Mouse (Mus musculus): ENCODE data around the gene Paqr7. TPM values are rescaled to one million over a fixed set of nuclear protein-coding genes. Genes with fewer than 3 reads are reported as not detected.
A peak's percentile ranks its signal among the peaks of the same experiment; 100 is the strongest.

The Paqr7 gene
- total and polyA plus RNA-seq, 3 experiments = 9.2 to 14.8 (median 10.3) TPM

GRCm38 (mm10) chr4:134519281-134519680 is 22.8 kb downstream of the Paqr7 start:
- peaks cover 83% of the 10 kb centered on the region for H3K36me3 ChIP-seq (replicated peaks)
- ATAC-seq (ENCODE audit: extremely low read depth, insufficient number of reproducible peaks, low FRiP score, poor library complexity, severe bottlenecking) (no peak), DNase-seq (ENCODE audit: low spot score) (no peak)
- H3K9me3 ChIP-seq (replicated peaks) = no peaks in the 10 kb centered on the region
- no peak overlapping the region for H3K4me3 ChIP-seq (ENCODE audit: low read depth, low read length)
- TF ChIP-seq GATA2 (IDR thresholded peaks at IDR 0.05; ENCODE audit: borderline replicate concordance, low read depth, low read length) (no peak), GATA1 (IDR thresholded peaks at IDR 0.05; ENCODE audit: borderline replicate concordance, low read length) (no peak), CTCF (IDR thresholded peaks at IDR 0.05; ENCODE audit: low read depth, low read length) (no peak), POLR2AphosphoS5 (IDR thresholded peaks at IDR 0.05; ENCODE audit: insufficient replicate concordance, low read depth, low read length) (no peak), TAL1 (conservative IDR thresholded peaks at IDR 0.05; ENCODE audit: low read depth, low read length) (no peak)
- H3K27me3 ChIP-seq (ENCODE audit: insufficient read depth, low read length) = no peaks in the 10 kb centered on the region
- H3K4me1 ChIP-seq (ENCODE audit: insufficient read depth, low read depth, low read length) = peaks cover 48% of the 10 kb centered on the region

DNA sequence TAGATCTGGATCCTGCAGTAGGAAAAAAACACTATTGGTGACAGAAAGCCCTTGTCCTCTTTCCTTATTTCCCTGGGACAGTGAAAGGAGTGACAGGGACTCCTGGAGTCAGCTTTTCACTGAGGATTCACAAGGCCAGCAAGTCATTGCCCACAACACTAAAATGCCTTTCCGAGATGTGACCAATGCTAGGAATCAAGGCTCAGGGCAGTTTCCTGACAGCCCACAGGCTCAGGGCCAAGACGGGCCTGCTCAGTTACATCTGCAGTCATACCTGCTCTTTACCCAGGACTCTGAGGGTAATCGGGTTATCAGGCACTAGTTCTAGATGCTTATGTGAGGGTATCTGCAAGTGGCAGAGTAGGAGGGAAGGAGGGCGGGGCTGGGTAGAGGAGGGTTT is 26.9 kb downstream of the Paqr7 start:
- Histone ChIP-seq H3K27me3 (ENCODE audit: insufficient read depth, low read length) (no peaks in the 10 kb centered on the region), H3K36me3 (replicated peaks) (peaks cover 90% of the 10 kb centered on the region), H3K9me3 (replicated peaks) (no peaks in the 10 kb centered on the region), H3K4me1 (ENCODE audit: insufficient read depth, low read depth, low read length) (peaks cover 32% of the 10 kb centered on the region), H3K4me3 (ENCODE audit: low read depth, low read length) (no peak overlapping the region)
- no peak for ATAC-seq (ENCODE audit: extremely low read depth, insufficient number of reproducible peaks, low FRiP score, poor library complexity, severe bottlenecking)
- TF ChIP-seq GATA1 (IDR thresholded peaks at IDR 0.05; ENCODE audit: borderline replicate concordance, low read length) (no peak), GATA2 (IDR thresholded peaks at IDR 0.05; ENCODE audit: borderline replicate concordance, low read depth, low read length) (no peak)
- DNase-seq (ENCODE audit: low spot score) = no peak

GRCm38 (mm10) chr4:134525806-134526205 is 29.3 kb downstream of the Paqr7 start:
- DNase-seq (ENCODE audit: low spot score) = no peak
- TF ChIP-seq POLR2AphosphoS5 (IDR thresholded peaks at IDR 0.05; ENCODE audit: insufficient replicate concordance, low read depth, low read length) = no peak
- Histone ChIP-seq H3K4me3 (ENCODE audit: low read depth, low read length) (no peak overlapping the region), H3K9me3 (replicated peaks) (no peaks in the 10 kb centered on the region), H3K27me3 (ENCODE audit: insufficient read depth, low read length) (no peaks in the 10 kb centered on the region), H3K36me3 (replicated peaks) (peaks cover 94% of the 10 kb centered on the region), H3K4me1 (ENCODE audit: insufficient read depth, low read depth, low read length) (peaks cover 32% of the 10 kb centered on the region)
- no peak for ATAC-seq (ENCODE audit: extremely low read depth, insufficient number of reproducible peaks, low FRiP score, poor library complexity, severe bottlenecking)

DNA sequence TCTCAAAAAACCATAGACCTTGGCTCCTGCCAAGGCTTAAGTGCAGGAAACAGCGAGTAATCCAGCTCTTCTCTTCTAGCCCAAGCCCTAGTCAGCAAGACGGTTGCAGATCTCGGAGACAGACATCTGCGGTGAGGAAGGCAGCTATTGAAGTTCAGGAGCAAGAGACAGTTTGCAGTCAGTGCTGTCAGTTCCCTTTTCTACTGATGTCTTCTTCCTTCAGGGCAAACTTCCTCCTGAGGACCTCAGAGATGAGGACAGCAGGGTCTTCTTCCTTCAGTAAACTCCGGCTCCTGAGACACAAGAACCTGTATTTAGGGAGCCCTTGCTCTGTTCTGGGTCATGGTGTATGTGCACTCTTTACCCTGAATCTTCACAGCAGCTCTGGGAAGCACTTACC is 29.7 kb downstream of the Paqr7 start:
- Histone ChIP-seq H3K4me1 (ENCODE audit: insufficient read depth, low read depth, low read length) (peaks cover 32% of the 10 kb centered on the region), H3K4me3 (ENCODE audit: low read depth, low read length) (no peak overlapping the region), H3K9me3 (replicated peaks) (no peaks in the 10 kb centered on the region), H3K27me3 (ENCODE audit: insufficient read depth, low read length) (no peaks in the 10 kb centered on the region), H3K36me3 (replicated peaks) (peaks cover 95% of the 10 kb centered on the region)
- DNase-seq (ENCODE audit: low spot score) (no peak), ATAC-seq (ENCODE audit: extremely low read depth, insufficient number of reproducible peaks, low FRiP score, poor library complexity, severe bottlenecking) (no peak)
- TF ChIP-seq CTCF (IDR thresholded peaks at IDR 0.05; ENCODE audit: low read depth, low read length) (no peak), POLR2AphosphoS5 (IDR thresholded peaks at IDR 0.05; ENCODE audit: insufficient replicate concordance, low read depth, low read length) (no peak), GATA2 (IDR thresholded peaks at IDR 0.05; ENCODE audit: borderline replicate concordance, low read depth, low read length) (no peak), TAL1 (conservative IDR thresholded peaks at IDR 0.05; ENCODE audit: low read depth, low read length) (no peak), GATA1 (IDR thresholded peaks at IDR 0.05; ENCODE audit: borderline replicate concordance, low read length) (no peak)

DNA sequence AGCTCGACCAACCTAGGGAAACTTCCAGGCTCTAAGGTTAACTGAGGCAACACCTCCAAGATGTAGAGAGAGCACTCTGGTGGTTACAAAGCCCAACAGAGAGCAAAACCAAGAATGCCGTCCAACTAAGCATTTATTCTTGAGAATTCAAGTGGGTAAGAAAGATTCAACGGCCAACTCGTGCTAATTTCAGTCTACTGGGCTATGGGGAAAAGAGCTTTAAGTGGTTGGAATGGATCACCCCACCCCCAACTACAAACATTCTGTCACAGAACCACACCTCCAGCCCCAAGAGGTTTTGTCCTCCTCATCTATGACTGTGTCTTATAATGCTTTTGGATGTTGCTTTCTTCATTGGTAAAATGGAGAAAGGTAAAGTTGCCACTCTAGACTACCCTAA is 36.4 kb downstream of the Paqr7 start:
- DNase-seq (ENCODE audit: low spot score) = no peak
- ATAC-seq (ENCODE audit: extremely low read depth, insufficient number of reproducible peaks, low FRiP score, poor library complexity, severe bottlenecking) = no peak
- peaks cover 34% of the 10 kb centered on the region for H3K4me1 ChIP-seq (ENCODE audit: insufficient read depth, low read depth, low read length)

GRCm38 (mm10) chr4:134533421-134533820 is 36.9 kb downstream of the Paqr7 start:
- TF ChIP-seq CTCF (IDR thresholded peaks at IDR 0.05; ENCODE audit: low read depth, low read length) (no peak), GATA1 (IDR thresholded peaks at IDR 0.05; ENCODE audit: borderline replicate concordance, low read length) (no peak), GATA2 (IDR thresholded peaks at IDR 0.05; ENCODE audit: borderline replicate concordance, low read depth, low read length) (no peak), TAL1 (conservative IDR thresholded peaks at IDR 0.05; ENCODE audit: low read depth, low read length) (no peak), POLR2AphosphoS5 (IDR thresholded peaks at IDR 0.05; ENCODE audit: insufficient replicate concordance, low read depth, low read length) (no peak)
- Histone ChIP-seq H3K4me3 (ENCODE audit: low read depth, low read length) (peak overlapping the region; percentile 94; the same call in 1 of the 2 replicates), H3K9me3 (replicated peaks) (no peaks in the 10 kb centered on the region), H3K4me1 (ENCODE audit: insufficient read depth, low read depth, low read length) (peaks cover 34% of the 10 kb centered on the region), H3K36me3 (replicated peaks) (peaks cover 43% of the 10 kb centered on the region), H3K27me3 (ENCODE audit: insufficient read depth, low read length) (peaks cover 7% of the 10 kb centered on the region)
- no peak for ATAC-seq (ENCODE audit: extremely low read depth, insufficient number of reproducible peaks, low FRiP score, poor library complexity, severe bottlenecking)
- DNase-seq (ENCODE audit: low spot score) = no peak

More for the DNA sequence above, 36.4 kb downstream of the Paqr7 start:
- peaks cover 3% of the 10 kb centered on the region; the same call in 1 of the 2 replicates for H3K27me3 ChIP-seq (ENCODE audit: insufficient read depth, low read length)
- H3K4me3 ChIP-seq (ENCODE audit: low read depth, low read length) = no peak overlapping the region; the same call in 1 of the 2 replicates
- TF ChIP-seq GATA2 (IDR thresholded peaks at IDR 0.05; ENCODE audit: borderline replicate concordance, low read depth, low read length) (no peak), POLR2AphosphoS5 (IDR thresholded peaks at IDR 0.05; ENCODE audit: insufficient replicate concordance, low read depth, low read length) (no peak), GATA1 (IDR thresholded peaks at IDR 0.05; ENCODE audit: borderline replicate concordance, low read length) (no peak), CTCF (IDR thresholded peaks at IDR 0.05; ENCODE audit: low read depth, low read length) (no peak), TAL1 (conservative IDR thresholded peaks at IDR 0.05; ENCODE audit: low read depth, low read length) (no peak)
- peaks cover 48% of the 10 kb centered on the region for H3K36me3 ChIP-seq (replicated peaks)
- no peaks in the 10 kb centered on the region for H3K9me3 ChIP-seq (replicated peaks)

Data from G1E (cell line).